Mouse (Mus musculus) adrenal gland, postnatal 25 days (tissue): ENCODE data around the gene Phpt1. TPM values are rescaled to one million over a fixed set of nuclear protein-coding genes. Genes with fewer than 3 reads are reported as not detected.

Source experiments
- DNase-seq: peaks from one replicate; pipeline ENCODE4 v3.0.0; 2021; ENCODE audit warnings: mixed read lengths
- total RNA-seq: library from RNA; stranded (reverse); gene quantifications from 2 replicates; pipeline ENCODE4 v1.2.3, GENCODE M21; 2021

Phpt1 gene
- total RNA-seq, 1 experiment from 2014 or later, result 60.5 TPM

DNA sequence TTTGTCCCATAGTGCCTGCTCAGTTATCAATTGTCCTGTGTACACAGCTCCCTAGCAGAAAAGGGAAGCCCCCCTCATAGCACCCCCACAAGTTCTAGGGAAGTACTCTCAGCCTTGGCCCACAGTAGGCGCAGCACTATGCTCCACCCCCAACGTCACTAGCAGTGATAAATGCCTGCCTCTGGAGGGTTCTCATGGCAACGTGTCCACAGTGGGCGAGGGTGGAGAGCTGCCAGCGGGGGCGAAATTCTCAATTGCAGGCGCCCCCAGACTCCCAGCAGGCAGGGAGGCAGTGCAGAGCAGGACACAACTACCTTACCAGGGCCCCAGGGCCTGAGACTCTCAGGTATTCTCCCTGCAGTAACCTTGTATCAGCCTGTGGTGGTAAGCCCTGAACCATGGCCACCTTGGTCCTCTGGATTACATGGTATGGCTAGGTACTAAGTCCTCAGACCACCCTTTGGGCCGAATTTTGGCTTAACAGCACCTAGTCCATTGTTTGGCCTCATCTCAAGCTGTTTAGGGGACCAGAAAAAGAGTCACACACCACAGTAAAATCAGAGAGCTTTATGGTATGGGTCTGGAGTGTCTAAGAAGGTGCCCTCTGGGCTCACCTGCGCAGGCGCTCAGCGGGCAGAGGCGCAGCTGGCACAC is 7.6 kb upstream of the Phpt1 start:
- DNase-seq, result no peak

DNA sequence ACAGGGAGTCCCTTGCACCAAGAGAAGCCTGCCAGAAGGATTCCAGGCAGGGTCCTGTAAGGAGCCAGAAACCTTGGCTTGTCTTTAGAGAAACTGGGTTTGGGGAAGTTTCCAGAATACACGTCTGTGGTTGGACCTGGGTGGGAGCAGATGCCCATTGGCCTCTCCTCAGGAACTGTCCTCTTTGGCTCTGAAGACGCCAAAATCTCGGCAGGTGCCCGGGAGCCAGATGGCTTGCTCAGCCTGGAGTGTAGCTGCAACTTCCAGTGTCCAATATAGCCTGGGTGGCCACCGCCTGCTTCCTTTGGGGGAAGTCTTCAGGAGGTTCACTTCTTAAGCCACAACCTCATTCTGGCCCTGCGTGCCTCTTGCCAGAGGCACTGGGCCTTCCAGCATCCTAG is 6.9 kb upstream of the Phpt1 start:
- no peak for DNase-seq

DNA sequence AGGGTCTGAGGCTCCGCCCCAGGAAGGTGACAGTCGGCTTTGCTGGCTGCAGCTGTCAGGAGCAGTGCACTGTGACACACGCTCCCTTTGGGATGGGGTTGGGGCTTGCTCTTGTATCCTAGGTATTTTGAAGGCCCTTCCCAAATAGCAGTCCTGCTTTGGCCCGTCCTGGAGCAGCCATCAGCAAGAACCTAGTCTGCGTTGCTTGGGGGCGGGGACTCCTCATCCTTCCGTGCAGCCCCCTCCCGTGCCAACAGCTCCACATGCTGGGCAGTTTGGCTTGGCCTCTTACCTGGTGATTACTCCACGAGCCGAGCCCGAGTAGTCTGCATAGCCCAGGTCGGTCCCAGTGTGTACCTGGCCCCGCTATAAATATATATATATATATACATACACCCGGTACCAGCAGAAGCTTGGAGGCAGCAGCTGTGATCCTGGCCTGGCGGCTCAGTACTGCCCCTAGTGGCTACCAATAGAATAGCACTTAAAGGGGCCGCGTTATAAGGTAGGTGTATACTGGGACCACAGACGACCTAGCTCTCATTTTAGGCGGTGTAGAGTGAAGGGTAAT is 6.4 kb upstream of the Phpt1 start, which contains the start of gene Ajm1:
Gene Ajm1 (minus strand): TSS at position 464 of the 571 bp plus-strand sequence.
- DNase-seq, result no peak

DNA sequence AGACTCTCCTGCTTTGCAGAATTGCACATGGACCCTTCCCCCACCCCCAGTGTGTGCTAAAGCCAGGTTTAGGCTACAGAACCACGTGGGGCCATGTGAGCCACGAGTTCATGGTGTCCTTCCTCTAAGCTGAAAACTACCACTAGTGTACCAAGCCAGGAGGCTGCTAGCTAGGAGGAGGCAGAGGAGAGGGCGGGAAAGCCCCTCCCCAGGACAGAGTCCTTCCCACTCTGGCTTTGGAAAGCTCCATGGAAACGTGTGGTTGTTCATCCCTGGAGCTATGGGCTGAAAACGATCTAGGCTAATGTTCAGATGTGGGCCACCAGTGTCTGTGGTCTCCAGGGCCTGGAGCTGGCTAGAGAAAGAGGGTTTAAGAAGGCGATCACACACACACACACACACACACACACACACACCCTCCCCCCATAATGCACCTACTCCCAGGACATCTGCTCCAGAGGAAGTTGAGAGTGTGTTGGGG is 5.6 kb upstream of the Phpt1 start:
- DNase-seq, result no peak

DNA sequence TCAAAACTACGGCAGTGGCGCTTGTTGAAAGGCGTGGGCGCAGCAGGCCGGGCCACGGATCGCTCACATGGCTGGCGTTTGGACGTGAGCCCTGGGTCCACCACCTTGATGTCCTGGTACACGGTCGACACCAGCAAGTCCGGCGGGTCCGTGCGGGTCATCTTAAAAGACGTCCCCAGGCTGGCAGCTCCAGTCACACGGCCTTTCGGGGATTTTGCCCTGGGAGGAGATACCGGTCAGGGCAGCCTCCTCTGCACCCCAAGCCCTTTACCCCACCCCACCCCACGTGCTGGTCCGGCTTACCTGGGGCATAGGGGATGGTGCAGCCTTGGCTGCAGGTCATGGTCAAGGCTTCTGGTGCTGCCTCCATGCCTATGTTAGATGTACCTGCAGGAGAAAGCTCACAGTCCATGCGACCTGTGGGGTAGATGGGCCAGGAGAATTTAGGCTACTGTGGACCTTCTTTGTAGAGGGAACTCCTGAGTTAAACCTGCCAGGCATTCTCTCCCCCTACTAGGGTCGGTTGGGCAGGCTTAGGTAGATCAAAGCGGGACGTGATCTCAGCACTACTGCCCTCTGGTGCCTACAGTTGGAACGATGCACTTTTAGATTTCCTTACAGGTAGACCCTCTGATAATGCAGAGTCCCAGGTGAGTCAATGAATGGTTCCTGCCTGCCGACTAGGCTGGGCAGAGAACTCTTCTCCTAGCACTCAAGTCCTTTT is 4.9 kb upstream of the Phpt1 start:
- no peak for DNase-seq

DNA sequence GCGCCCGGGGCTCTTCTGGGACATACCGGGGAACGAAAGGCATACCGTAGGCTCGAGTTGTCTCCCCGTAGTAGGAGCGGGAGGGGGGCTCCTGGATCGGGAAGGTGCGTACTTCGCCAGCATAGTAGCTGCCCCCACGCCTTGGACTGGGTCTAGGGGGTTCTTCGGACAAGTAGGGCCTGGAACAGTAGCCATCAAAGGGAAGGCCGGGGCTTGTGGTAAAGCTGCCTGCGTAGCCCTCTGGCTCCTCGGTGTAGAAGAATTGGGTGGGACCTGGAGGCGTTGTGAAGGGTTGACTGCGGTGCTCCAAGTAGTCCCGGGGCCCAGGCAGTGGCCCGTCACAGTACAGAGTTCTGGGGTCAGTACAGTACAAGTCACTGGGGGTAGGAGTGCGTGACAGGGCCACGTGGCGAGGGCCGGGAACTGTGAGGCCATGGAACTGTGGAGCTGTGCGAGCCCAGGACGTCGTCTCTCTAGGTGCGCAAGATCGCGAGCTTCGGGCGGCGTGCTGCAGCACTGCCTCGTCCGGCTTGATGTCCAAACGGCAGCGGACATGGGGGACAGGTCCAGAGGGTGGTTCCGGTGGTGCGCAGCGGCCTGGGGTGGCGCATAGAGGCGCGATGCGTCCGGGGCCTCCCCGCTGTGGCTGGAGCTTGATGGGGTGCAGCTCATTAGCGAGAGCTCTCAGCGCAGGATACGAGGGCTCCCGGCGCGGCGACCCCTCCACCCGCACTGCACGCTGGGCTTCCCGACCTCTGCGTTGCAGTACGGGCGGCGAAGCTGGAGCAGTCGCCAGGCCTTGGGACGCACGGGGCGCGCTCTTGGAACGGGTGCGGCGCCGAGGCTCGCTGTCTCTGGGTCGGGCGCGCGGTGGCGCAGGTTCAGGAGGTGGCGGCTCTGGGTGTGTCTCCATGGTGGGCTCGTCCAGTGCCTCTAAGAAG is 4.0 kb upstream of the Phpt1 start:
- DNase-seq, result no peak

DNA sequence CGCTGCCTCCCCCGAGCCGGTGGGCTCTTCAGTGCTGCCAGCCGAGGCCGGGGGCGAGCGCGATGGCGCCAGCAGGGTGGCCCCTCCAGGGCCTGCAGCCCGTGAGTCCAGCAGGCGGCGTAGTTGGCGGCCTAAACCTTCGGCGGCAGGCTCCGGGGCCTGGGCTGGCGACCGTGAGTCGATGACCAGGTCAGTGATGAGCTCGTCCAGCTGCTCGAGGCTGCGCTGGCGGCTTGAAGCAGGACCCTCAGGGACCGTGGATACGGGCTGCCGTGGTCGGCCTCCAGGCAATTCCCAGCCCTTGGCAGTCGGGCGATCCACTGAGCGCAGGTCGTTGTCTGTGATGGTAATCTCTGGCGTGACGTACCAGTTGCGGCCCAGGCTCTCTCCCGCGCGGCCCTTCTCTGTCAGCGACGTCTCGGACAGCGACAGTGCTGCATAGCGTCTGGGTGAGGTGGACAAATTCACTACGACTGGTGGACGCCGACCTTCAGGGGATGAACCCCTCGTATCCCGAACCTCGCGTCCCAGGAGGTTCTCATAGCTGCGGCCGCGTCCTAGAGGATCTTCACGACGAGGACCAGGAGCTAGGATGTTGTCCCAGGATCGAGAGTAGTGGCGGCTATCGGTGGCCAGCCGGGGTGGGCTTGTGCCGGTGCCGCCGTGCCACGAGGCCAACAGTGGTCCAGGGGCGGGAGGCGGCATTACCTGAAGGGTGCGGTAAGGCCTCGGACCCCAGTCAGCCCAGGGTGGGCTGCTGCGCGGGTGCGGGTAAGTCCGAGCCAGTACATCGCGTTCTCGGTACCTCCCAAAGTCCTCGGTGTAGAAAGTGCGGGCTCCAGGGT is 3.1 kb upstream of the Phpt1 start:
- DNase-seq, result no peak

DNA sequence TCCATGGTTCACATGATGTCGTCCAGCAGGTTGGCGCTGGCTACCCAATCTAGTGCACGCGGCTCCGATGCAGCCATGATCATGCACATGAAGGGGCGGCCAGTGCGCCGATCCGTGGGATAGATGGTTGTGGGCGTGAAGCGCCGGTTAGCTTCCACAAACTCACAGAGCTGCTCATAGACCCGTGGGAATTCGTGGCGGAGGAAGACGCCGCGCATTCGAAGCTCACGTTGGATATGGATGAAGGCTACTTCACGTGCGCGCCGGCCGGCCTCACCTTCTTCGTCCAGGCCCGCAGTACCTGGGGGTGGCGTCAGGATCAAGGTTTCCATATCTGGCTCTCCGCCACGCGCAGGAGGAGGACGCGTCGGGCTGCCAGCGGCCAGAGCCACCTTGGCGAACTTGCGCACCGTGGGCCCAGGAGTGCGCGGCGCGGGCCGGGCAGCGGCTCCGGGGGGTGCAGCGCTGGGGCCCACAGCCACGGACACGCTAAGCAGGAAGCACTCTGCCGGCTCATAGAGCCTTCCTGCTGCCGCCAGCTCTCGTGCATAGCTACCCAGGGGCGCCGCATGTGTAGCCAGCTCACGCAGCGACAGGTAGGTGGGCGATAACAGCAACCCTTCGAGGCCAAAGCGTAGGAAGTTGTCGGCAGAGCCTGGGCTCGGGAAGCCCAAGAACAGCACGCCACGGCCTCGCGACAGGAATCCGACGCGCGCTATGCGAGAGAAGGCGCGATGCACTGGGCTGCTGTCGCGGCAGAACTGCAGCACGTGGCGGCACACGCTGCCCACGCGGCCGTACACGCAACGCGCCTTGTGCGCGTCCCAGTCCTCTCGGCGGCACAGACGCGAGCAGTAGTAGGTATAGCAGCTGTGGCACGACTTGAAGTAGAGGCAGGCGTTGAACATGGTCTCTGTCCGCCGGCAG is 2.2 kb upstream of the Phpt1 start:
- DNase-seq, result no peak

DNA sequence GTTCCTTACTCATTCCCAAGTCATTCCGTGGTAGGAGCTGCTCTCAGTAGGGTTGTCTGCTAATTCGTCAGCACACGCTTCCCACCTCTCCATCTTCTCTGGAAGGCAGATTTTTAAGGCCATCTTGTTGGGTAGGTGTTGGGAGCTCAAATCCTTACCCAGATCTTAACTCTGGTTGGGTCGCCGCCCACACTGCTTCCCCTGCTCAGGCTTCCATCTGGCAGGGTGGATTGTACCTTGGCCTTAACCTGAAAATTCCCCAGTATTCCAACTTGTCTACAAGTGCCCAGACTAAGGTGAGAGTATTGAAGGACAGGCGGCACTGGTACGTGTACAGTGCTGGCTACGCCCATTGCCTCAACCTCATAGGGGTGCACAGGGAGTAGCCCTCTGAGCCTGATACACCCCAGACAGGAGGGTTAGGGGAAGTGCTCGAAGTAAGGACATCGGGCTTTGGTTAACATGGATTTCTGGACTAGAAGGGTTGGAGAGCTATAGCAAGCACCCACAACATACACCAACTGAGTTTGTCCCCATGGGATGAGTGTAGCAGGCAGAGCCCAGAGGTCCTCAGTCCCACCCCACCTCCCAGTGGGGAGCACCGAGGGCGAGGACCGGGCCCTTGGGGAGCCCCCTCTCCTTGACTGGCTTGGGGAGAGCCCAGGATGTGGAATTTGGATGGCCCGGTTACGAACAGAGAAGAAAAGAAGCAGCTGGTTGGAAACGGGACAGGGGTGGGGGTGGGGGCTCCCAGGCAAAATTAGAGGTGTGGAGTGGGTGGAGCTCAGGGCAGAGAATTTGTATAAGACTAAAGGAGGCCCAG is 1.2 kb upstream of the Phpt1 start:
- DNase-seq, result no peak

DNA sequence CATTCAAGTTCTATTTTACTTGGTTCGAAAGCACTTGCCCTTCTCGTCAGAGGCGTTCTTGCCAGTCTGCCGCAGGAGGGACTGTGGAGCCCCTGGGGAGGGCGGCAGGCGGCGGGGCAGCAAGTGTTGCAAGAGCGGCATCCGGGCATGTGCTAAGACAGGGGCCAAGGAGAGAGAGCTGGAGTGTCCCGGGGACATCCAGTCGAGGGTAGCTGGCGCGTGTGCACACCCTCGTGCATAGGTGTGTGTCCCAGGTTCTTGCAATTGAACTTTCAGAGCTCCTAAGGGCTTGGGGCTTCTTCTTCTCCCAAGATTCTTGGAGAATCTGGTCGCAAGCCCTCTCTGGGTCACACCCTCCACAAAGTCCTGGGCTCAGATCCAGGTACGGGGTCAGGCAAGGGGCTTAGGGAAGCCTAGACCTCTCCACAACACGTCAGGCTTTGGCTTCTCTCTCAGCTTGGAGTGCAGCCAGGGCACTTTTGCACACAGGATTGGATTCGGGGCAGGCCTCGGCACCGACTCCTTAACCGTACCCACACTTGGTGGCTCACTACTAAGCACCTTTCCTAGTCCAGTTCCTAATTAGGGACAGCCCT is 506 bp upstream of the Phpt1 start:
- DNase-seq, result no peak

DNA sequence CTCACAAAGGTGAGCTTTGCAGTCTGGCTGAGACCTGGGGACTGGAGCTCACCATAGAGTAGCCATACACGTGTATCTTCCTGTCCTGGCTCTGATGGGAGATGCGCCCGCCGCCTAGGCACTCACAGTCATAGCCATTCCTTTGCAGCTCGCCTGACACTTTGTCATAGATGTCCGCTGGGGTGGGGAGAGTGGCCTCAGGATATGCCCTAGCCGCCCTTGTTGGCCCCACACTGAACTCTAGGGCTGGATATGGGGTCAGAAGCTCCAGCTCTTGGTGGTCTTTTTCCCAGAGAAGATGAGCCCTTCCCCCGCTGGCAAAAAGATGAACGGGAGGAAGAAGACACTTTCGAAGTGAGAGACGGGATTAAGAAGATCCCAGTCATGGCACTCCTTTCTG is 888 bp downstream of the Phpt1 start:
- no peak for DNase-seq

DNA sequence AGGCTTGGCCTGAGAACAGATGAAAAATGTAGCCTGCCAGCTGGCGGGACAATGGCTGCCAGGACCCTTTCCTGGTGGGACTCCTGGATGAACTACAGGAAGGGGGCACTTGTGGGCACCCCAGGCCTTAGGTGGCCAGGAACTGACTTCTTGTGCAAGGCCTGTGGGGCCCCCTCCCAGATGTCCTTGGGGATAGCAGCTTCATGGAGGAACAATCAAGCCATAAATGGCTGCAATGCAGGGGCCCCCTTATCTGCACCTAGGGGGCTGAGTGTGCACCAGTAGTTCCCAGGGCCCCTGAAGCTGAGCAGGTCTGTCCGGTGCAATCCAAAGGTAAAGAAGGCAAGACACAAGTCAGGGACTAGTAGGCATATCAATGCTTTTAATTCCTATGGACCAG is 2.0 kb downstream of the Phpt1 start:
- DNase-seq, result no peak

DNA sequence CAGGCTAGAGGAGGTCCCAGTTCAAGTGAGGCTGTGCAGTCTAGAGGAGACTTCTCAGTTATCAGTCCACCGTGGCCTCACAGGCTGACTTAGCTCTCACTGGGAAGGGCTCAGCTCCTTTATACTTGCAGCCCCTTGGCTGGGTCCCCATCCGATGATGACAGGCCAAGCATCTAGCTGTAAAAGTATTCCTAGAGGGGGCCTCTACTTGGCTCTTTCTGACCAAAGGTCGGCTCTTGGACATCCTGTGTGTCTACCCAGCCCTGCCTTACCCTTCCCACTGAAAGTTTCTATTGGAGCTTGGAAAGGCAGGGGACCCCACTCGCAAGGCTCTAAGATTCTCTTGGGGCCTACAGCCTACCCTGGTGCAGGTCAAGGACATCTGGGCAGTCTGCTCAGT is 3.8 kb downstream of the Phpt1 start:
- DNase-seq, result no peak

DNA sequence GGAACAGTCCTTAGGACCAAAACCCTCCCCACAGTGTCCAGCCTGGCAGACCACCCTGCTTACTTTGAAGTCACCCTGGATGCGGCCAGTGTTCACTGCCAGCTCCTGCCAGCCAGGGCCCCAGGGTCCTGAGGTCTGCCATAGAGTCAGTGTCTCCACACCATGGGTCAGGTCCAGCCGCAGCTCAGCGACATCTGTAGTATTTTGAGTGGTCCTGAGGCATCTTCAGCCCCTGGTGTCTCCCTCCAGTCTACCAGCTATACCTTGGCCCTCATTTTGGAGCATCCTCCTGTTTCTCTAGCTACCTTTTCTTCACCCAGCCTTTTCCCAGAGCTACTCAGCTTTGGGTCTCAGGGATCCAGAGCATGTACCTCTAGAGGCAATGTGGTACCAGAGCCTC is 5.7 kb downstream of the Phpt1 start:
- DNase-seq, result no peak

DNA sequence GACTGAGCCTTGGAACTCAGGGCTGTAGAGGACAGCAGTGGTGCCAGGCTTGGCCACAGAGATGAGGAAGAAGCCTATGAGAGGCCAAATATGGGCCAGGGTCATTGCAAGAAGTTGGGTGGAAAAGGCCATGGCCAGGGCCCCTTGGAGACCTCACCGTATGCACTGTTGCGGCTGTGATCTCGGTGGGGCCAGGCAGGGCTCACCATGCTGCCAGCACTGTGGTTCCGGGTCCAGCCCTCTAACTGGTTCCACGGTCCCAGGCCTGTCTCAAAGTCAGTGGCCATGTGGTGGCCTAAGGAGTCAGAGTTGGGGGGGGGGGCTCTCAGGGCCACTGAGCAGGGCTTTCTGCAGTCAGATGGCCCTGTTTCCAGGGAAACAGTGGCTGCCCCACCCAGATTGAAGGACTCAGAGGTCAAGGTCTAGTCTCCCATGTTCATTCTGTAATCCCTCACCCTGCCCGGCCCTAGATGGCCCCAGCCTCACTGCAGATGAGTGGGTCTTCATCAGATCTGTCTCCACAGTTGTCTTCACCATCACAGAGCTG is 6.5 kb downstream of the Phpt1 start:
- no peak for DNase-seq

DNA sequence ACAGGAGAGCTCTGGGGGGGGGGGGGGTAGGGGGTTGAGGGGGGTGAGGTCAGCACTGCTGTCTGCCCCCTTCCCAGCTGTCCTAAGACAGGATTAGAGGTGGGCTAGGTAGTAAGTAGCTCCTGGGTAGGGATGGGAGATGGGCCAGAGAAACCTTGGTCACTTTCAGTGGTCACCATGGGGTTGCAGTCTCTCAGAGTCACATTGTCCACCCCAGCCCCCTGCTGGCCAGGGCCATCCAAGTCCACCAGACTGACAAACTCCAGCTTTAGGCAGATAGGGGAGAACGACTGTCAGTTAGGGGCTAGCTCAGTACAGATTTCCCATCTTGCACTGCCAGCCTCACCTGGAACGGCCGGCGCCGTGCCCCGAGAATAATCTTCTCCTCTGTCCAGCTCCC is 8.5 kb downstream of the Phpt1 start:
- DNase-seq, result no peak

DNA sequence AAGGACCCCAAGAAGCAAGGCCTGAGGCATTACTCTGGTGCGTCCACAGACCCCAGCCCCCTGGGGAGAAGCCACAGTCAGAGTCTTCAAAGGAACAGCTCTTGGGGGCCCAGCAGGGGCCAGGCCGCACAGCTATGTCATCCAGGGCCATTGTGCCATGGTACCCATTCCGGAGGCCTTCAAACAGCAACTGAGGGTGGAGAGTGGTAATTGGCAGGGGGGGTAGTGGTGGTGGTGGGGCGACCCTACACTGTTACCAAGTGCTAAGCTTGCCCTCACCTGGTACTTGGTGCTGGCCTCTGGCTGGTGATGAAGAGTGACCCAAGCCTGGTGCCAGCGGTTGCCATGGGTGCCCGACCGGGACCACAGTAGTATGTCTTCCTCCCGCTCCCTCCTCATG is 9.3 kb downstream of the Phpt1 start:
- no peak for DNase-seq

DNA sequence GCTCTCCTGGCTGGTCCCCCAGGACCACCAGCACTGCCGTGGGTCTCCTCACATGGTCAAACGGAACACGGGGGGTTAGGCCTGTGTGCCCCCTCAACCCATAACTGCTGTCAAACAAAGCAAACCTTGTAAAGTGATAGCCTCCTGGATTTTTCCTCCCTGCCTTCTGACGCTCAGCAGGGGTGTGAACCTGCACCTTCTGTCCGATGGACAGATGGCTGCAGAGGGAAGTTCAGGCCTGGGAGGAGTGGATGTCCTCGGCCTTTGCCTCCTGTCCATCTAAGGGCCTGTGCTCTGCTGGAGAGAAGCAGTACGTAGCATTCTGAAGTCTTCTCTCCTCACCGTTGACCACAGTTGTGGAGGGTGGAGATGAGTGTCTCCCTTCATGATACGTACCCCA is 13.1 kb downstream of the Phpt1 start:
- DNase-seq, result no peak

DNA sequence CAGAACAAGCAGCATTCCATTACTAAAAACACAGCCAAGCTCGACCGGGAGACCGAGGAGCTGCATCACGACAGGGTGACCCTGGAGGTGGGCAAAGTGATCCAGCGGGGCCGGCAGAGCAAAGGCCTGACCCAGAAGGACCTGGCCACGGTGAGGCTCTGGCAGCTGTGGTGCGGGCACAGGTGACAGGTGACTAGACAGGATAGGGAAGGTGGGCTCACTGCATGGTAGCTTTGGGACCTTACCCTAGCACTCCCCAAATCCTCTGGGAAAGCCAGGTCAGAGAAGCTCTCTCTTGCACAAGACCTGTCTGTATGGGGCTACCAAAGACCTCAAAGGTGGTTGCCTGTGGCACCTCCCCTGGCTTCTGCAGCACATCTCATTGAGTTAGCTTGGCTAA is 14.5 kb downstream of the Phpt1 start:
- DNase-seq, result no peak
